Mouse (Mus musculus): ENCODE measurements at regions not wholly inside any gene's neighbourhood (a gene's known extent, or its start where the extent isn't known, plus 50 kb on each side); places are given as distances from the start of the nearest gene placed in this dataset.
"Not testable (repeated sequence)": the region's sequence is repeated elsewhere in the genome, so short reads cannot be mapped to it uniquely, and the experiment has no call there.

DNA sequence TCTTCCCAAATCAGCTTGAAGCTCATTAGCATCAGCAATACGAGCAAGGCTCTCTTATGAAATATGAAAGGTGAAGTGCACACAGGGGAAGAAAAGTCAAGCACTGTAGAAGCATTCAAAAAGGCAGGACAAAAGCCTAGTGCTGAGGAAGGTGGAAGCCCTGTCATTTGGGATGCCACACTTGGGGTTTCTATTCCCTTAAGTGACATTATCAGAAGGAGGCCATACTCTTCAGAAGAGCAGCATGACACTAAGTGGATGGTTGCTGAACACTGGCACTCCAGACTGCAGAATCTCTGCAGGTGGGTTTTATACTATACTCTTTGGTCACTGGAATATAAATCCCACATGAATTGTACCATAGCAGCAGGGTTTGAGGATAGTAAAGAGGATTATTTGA is 120.4 kb upstream of the Pcsk1 start:
- ATAC-seq (replicated peaks in 1 of 2; ENCODE audit: insufficient read depth in 1 of 2, low FRiP score in 2 of 2, low TSS enrichment in 1 of 2, low read depth in 1 of 2, poor library complexity in 2 of 2, severe bottlenecking in 2 of 2), result no peak

DNA sequence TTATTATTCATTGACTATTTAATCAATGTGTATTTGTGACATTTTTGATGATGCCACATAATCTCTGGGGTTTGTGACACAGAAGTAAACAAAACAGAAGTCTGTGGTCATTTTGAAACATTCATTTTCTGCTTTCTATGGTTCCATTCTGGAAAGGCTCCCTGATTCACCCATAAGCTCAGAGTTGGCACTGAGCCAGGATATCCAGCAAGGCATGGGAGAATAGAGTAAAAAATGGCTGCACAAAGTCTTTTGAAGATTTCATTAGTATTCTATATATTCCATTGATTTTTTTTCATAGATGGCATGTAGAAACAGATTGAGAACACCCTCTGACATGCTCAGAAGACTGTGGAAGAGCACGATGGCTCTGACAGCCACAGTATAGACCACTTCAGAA is 133.8 kb upstream of the Pcsk1 start:
- ATAC-seq (replicated peaks in 1 of 2; ENCODE audit: insufficient read depth in 1 of 2, low FRiP score in 2 of 2, low TSS enrichment in 1 of 2, low read depth in 1 of 2, poor library complexity in 2 of 2, severe bottlenecking in 2 of 2), result no peak

DNA sequence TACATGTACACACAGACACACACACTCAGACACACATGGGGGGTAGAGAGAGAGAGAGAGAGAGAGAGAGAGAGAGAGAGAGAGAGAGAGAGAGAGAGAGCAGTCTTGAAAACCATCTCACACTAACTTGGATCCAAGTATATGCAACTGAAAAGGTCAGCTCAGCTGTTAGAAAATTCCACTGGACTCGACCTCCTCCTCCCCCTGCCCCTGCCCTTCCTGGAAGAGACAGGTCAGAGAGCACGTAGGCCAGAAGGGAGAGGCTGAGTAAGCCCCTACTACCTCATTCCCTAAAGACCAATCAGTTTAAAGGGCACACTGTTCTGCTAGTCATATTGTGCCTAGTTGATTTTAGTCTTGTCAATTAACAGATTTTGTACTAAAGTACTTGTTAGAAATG is 105.0 kb upstream of the Cast start:
- ATAC-seq (replicated peaks in 1 of 2; ENCODE audit: insufficient read depth in 1 of 2, low FRiP score in 2 of 2, low TSS enrichment in 1 of 2, low read depth in 1 of 2, poor library complexity in 2 of 2, severe bottlenecking in 2 of 2), result not testable (repeated sequence)

DNA sequence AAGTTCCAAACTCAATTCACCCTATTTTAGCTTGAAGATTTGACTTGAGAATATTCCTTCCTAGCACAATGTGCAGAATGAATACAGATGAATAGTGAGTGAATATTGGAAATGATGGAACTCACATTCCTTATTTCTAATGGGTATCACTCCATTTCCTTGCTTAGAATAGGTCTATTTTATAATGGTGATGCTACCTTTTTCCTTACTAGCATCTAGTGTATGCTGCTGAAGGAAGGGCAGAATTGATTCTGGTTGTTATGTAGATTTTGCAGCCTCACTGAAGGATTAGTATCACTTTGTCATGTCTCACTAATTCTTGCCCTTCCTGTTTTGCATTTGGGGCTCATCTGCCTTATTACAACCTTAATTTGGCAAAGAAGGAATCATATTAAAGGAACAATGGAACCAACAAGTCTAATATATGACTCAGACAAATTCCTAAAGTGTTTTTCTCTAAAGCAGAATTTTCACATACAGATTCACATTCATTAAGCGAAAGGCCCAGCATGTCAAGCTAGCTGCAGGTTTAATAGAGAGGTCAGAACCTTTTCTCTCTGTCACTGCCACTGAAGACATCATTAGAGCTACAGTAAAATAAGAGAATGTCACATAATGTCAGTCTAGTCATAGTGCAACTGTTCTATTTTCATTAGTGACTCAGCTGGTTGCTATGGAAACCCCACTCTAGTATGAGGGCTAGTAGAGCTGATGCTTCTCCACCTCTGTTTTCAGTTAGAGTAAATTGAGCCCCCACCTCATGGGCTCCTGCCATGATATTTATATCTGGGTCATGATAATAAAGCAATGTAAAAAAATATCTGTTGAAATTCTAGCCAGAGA is 94.8 kb upstream of the Cast start:
- no peak for ATAC-seq (replicated peaks in 1 of 2; ENCODE audit: insufficient read depth in 1 of 2, low FRiP score in 2 of 2, low TSS enrichment in 1 of 2, low read depth in 1 of 2, poor library complexity in 2 of 2, severe bottlenecking in 2 of 2)

- ATAC-seq (replicated peaks in 1 of 2; ENCODE audit: insufficient read depth in 1 of 2, low FRiP score in 2 of 2, low TSS enrichment in 1 of 2, low read depth in 1 of 2, poor library complexity in 2 of 2, severe bottlenecking in 2 of 2), result no peak
These were observed 81.4 kb upstream of the Cast start for GRCm38 (mm10) chr13:74889859-74890469.

- ATAC-seq (replicated peaks in 1 of 2; ENCODE audit: insufficient read depth in 1 of 2, low FRiP score in 2 of 2, low TSS enrichment in 1 of 2, low read depth in 1 of 2, poor library complexity in 2 of 2, severe bottlenecking in 2 of 2), result no peak
These were observed 59.1 kb upstream of the Cast start for GRCm38 (mm10) chr13:74867720-74868119.

DNA sequence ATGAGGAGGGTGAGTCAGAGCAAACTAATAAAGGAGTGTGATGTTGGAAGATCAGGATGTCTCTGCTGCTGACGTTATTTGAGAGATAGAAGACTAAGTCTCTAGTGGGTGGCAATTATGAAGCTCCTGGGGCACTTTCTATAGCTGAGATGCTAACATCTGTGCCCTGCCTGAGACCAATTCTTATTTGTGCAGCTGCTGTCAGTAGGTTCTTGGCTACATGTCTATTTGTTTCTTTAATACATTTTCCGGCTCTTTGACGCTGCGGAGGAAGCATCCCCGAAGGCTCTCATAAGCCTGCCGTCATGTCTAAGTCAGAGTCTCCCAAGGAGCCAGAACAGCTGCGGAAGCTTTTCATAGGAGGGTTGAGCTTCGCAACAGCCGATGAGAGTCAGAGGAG is 55.4 kb upstream of the Cast start:
- no peak for ATAC-seq (replicated peaks in 1 of 2; ENCODE audit: insufficient read depth in 1 of 2, low FRiP score in 2 of 2, low TSS enrichment in 1 of 2, low read depth in 1 of 2, poor library complexity in 2 of 2, severe bottlenecking in 2 of 2)

DNA sequence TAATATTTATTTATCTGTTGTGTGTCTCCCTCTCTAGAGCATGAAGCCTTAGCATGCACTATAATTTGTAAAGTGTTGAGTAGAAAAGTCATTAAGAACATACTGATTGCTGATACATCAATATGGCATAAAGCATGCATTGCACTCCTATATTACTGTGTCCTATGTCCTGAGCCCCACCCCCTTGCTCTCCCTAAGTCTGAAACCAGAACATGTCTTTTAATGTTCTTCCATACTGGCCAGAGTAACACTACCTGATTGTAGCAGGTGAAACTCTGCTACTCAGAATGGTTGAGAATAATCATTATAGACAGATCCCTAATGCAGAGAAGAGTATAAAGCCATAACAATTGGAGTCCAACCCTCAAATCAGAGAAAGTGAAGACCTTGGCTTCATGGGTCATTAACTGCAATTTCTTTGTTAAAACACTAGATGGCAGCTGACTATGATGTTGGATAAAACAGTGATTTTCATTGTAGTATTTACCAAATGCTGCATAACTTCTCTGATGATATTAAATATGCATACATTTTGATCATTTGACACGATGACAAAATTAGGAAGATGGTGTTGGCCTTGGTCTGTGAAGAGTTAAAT is 52.9 kb upstream of the Cast start:
- peak; percentile 66 to 75 for ATAC-seq (replicated peaks in 1 of 2; ENCODE audit: insufficient read depth in 1 of 2, low FRiP score in 2 of 2, low TSS enrichment in 1 of 2, low read depth in 1 of 2, poor library complexity in 2 of 2, severe bottlenecking in 2 of 2)
